Mouse (Mus musculus) hindbrain, embryonic 14.5 days (tissue): Measurements from ENCODE around the gene S100a3. TPM values are rescaled to one million over a fixed set of nuclear protein-coding genes. Genes with fewer than 3 reads are reported as not detected.

Experiments
- ATAC-seq: fragments of 200-750 bp; cut with Nextera tagmentation; 2 replicates; pipeline ENCODE4 v1.8.0; 2017; ENCODE audit warnings: moderate number of reproducible peaks, mild to moderate bottlenecking, moderate TSS enrichment, moderate library complexity; ENCODE audit not compliant: low FRiP score
- DNase-seq: peaks from one replicate; pipeline ENCODE4 v3.0.0-alpha.2; 2015; ENCODE audit warnings: low spot score
- H3K27ac ChIP-seq: fragments of 300-500 bp; sonication (generic); 2 replicates; pipeline ENCODE4 v1.5.1; 2014; ENCODE audit warnings: mild to moderate bottlenecking, moderate library complexity
- H3K27me3 ChIP-seq: fragments of 300-500 bp; sonication (generic); 2 replicates; pipeline ENCODE4 v1.6.1; 2014; ENCODE audit warnings: mild to moderate bottlenecking, low read length, mixed read lengths; ENCODE audit not compliant: control insufficient read depth, insufficient read depth
- H3K36me3 ChIP-seq: fragments of 300-500 bp; sonication (generic); replicated peaks from 2 replicates; pipeline ENCODE4 v1.6.1; 2014; ENCODE audit not compliant: control insufficient read depth, insufficient read depth
- H3K4me1 ChIP-seq: fragments of 300-500 bp; sonication (generic); replicated peaks from 2 replicates; pipeline ENCODE4 v1.6.1; 2014; ENCODE audit warnings: antibody characterized with exemption, low read length, mixed read lengths; ENCODE audit not compliant: control insufficient read depth, insufficient read depth
- H3K4me2 ChIP-seq: fragments of 300-500 bp; sonication (generic); replicated peaks from 2 replicates; pipeline ENCODE4 v1.6.1; 2014; ENCODE audit warnings: mild to moderate bottlenecking, moderate library complexity
- H3K4me3 ChIP-seq: fragments of 300-500 bp; sonication (generic); replicated peaks from 2 replicates; pipeline ENCODE4 v1.5.1; 2014; ENCODE audit warnings: mild to moderate bottlenecking, low read length
- H3K9ac ChIP-seq: fragments of 300-500 bp; sonication (generic); 2 replicates; pipeline ENCODE4 v1.6.1; 2014
- H3K9me3 ChIP-seq: fragments of 300-500 bp; sonication (generic); 2 replicates; pipeline ENCODE4 v1.6.1; 2016; ENCODE audit warnings: low read length; ENCODE audit not compliant: control insufficient read depth
- WGBS: fragments of 180-500 bp; shearing (Covaris S2); extraction: QIAGEN DNeasy Blood & Tissue Kit; methylation state at CpG from one replicate; pipeline ENCODE4 v1.1.7; 2014; 5-methylcytosine and 5-hydroxymethylcytosine counted together
- polyA plus RNA-seq: library from polyadenylated mRNA; unstranded; fragments of >200 nt; fragmentation: Nextera tagmentation; extraction: Ambion mirVana; gene quantifications from 2 replicates; pipeline ENCODE4 v1.2.1, GENCODE M21; 2014

S100a3 gene
- polyA plus RNA-seq, 1 experiment from 2014 or later: 2.4 TPM

- ATAC-seq (no peak), DNase-seq (no peak)
- H3K9ac ChIP-seq: no peak overlapping the region
- H3K36me3 ChIP-seq: no peaks in the 10 kb centered on the region
- H3K27ac ChIP-seq: no peak overlapping the region
- H3K4me2 ChIP-seq: no peak overlapping the region
- no peaks in the 10 kb centered on the region for H3K4me1 ChIP-seq
- peaks cover 3% of the 10 kb centered on the region; the same call in 1 of the 2 replicates for H3K9me3 ChIP-seq
- H3K4me3 ChIP-seq: no peak overlapping the region
- no peaks in the 10 kb centered on the region for H3K27me3 ChIP-seq
- WGBS: 88% methylated on average over 2 of the region's 2 CpGs
Observed at GRCm38 (mm10) chr3:90526076-90526475, 34.3 kb upstream of the S100a3 start.

DNA sequence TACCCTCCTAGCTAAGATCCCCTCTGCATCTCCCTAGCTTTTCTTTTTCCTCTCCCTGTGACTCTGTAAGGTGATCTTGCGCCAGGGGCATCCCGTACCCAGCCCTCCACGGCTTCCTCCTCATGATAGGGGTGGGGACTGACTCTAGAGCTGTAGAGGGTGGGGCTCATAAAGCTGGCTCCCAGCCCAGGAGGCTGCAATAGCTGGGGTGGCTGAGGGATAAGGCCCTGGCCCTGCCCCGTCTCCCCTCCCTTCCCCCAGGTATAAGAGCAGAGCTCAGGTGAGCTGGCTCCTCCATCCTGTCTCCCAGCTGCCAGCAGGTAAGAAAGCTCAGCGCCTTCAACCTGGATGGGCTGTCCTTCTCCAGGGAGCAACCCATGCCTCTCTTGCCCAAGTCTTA lies 33.8 kb upstream of the S100a3 start, which contains the start of gene S100a14:
TSS of gene S100a14 (plus strand) at position 277 of the 400 bp plus-strand sequence.
- no peak within 1 kb of the TSS for H3K4me2 ChIP-seq
- no peaks in the 10 kb centered on the region for H3K36me3 ChIP-seq
- ATAC-seq (no peak), DNase-seq (no peak)
- H3K4me1 ChIP-seq: no peaks in the 10 kb centered on the region
- no peak within 1 kb of the TSS for H3K4me3 ChIP-seq
- 81% methylated on average over 5 of the region's 5 CpGs for WGBS
- H3K9ac ChIP-seq: no peak within 1 kb of the TSS
- no peaks in the 10 kb centered on the region for H3K27me3 ChIP-seq
- no peak within 1 kb of the TSS for H3K27ac ChIP-seq
- peaks cover 3% of the 10 kb centered on the region; the same call in 1 of the 2 replicates for H3K9me3 ChIP-seq

DNA sequence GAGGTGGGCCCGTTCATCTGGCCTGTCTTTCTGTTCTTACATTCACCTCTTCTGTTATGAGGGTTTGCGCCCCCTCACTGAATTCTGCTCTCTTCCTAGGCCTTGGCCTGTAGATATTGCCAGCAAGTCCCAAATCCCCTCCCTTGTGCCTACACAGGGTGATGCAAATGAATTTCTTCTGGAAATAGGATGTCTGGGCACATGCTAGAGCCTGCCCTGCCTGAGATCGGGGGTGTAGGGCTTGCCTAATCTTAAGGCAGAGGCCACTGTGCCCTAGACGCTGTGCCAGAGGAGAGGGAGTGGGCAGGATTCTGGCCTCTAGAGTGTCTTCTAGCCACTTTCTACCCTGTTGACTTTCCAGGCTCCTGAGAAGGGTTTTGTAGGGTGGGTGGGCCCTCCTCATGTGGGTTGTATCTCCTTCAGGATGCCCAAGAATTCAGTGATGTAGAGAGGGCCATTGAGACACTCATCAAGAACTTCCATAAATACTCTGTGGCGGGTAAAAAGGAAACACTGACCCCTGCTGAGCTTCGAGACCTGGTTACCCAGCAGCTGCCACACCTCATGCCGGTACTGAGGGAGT lies 33.0 kb upstream of the S100a3 start:
- Histone ChIP-seq H3K9me3 (peaks cover 3% of the 10 kb centered on the region; the same call in 1 of the 2 replicates), H3K36me3 (no peaks in the 10 kb centered on the region), H3K4me3 (no peak overlapping the region), H3K9ac (no peak overlapping the region), H3K27me3 (no peaks in the 10 kb centered on the region), H3K27ac (no peak overlapping the region), H3K4me2 (no peak overlapping the region), H3K4me1 (no peaks in the 10 kb centered on the region)
- no peak for DNase-seq
- 90% methylated on average over 7 of the region's 7 CpGs for WGBS
- ATAC-seq: no peak

GRCm38 (mm10) chr3:90531713-90532112 lies 28.7 kb upstream of the S100a3 start:
- H3K9me3 ChIP-seq: no peaks in the 10 kb centered on the region
- no peak overlapping the region for H3K4me3 ChIP-seq
- no peak overlapping the region for H3K9ac ChIP-seq
- H3K4me2 ChIP-seq: no peak overlapping the region
- H3K4me1 ChIP-seq: no peaks in the 10 kb centered on the region
- no peaks in the 10 kb centered on the region for H3K36me3 ChIP-seq
- DNase-seq (no peak), ATAC-seq (no peak)
- no peaks in the 10 kb centered on the region for H3K27me3 ChIP-seq
- no peak overlapping the region for H3K27ac ChIP-seq
- WGBS: 76% methylated on average over 5 of the region's 5 CpGs

DNA sequence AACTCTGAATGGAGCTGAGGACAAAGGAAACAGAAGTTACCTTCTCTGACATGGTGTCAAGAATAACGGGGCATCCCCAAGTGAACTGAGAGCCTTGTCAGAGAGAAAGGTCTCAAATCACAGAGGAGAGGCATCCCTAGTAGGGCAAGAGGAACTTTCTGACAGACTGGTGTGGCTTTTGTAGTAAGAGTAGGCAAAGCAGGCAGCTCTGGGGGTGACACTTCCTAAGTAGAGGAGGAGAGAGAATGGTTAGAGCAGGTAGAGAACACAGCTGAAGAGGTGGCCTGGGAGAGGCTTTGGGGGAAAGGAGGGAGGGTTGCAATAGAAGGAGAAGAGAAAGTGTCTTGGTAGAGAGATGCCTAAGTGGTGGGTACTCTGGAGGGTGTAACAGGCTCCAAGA lies 24.9 kb upstream of the S100a3 start:
- Histone ChIP-seq H3K36me3 (no peaks in the 10 kb centered on the region), H3K27ac (no peak overlapping the region), H3K4me2 (no peak overlapping the region), H3K4me3 (no peak overlapping the region), H3K9ac (no peak overlapping the region), H3K9me3 (no peaks in the 10 kb centered on the region), H3K27me3 (no peaks in the 10 kb centered on the region), H3K4me1 (no peaks in the 10 kb centered on the region)
- ATAC-seq (no peak), DNase-seq (no peak)
- WGBS: 77% methylated on average over 1 of the region's 1 CpGs

GRCm38 (mm10) chr3:90537141-90537904 lies 23.1 kb upstream of the S100a3 start, which contains the start of gene S100a16:
Gene S100a16 (plus strand): TSS chr3:90537254.
- no peaks in the 10 kb centered on the region for H3K36me3 ChIP-seq
- DNase-seq (no peak), ATAC-seq (no peak)
- H3K4me1 ChIP-seq: 0 out of 2 replicates have a peak, but pooled peaks cover 4% of the 10 kb centered on the region
- no peak within 1 kb of the TSS for H3K4me3 ChIP-seq
- WGBS: 43% methylated on average over 10 of the region's 10 CpGs
- no peaks in the 10 kb centered on the region for H3K9me3 ChIP-seq
- H3K4me2 ChIP-seq: no peak within 1 kb of the TSS; the same call in 1 of the 2 replicates
- H3K9ac ChIP-seq: no peak within 1 kb of the TSS
- H3K27me3 ChIP-seq: no peaks in the 10 kb centered on the region
- no peak within 1 kb of the TSS for H3K27ac ChIP-seq

- DNase-seq (no peak), ATAC-seq (no peak)
- WGBS: 85% methylated on average over 5 of the region's 5 CpGs
- Histone ChIP-seq H3K4me3 (no peak overlapping the region), H3K9me3 (no peaks in the 10 kb centered on the region), H3K27me3 (no peaks in the 10 kb centered on the region), H3K27ac (no peak overlapping the region), H3K4me1 (0 out of 2 replicates have a peak, but pooled peaks cover 4% of the 10 kb centered on the region), H3K4me2 (no peak overlapping the region), H3K9ac (no peak overlapping the region), H3K36me3 (no peaks in the 10 kb centered on the region)
Observed at GRCm38 (mm10) chr3:90537905-90538296, 22.5 kb upstream of the S100a3 start.

DNA sequence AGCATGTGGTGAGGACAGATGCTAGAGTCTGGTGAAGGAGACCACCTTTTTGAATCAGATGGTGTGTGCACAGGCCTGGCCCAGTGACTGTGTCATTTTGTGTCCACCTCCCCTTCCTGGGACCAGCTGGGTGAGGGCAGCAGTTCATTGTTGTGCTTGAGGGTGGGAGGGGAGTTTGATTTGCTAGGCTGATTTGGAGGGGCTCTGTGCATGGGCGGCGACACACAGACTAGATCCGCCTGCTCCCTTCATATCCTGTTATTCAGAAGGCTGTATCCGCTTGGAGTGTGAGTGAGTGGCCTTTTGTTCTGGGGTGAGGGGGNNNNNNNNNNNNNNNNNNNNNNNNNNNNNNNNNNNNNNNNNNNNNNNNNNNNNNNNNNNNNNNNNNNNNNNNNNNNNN lies 19.5 kb upstream of the S100a3 start:
- 32% methylated on average over 4 of the region's 4 CpGs for WGBS
- H3K4me3 ChIP-seq: no peak overlapping the region
- H3K27me3 ChIP-seq: no peaks in the 10 kb centered on the region
- 0 out of 2 replicates have a peak, but pooled peaks cover 4% of the 10 kb centered on the region for H3K4me1 ChIP-seq
- H3K4me2 ChIP-seq: peak overlapping the region; percentile 12
- H3K9me3 ChIP-seq: no peaks in the 10 kb centered on the region
- H3K36me3 ChIP-seq: no peaks in the 10 kb centered on the region
- 0 out of 2 replicates have a peak overlapping the region, but pooled peaks have one; percentile 24 for H3K9ac ChIP-seq
- ATAC-seq: peak; percentile 58; the same call in 1 of the 2 replicates
- H3K27ac ChIP-seq: no peak overlapping the region
- no peak for DNase-seq

- Histone ChIP-seq H3K27ac (no peak overlapping the region), H3K4me1 (no peaks in the 10 kb centered on the region), H3K36me3 (no peaks in the 10 kb centered on the region), H3K27me3 (no peaks in the 10 kb centered on the region), H3K9me3 (no peaks in the 10 kb centered on the region), H3K9ac (no peak overlapping the region), H3K4me3 (no peak overlapping the region), H3K4me2 (no peak overlapping the region)
- no peak for ATAC-seq
- WGBS: 61% methylated on average over 5 of the region's 5 CpGs
- DNase-seq: no peak
Observed at GRCm38 (mm10) chr3:90549676-90550420, 10.5 kb upstream of the S100a3 start.
